Mouse (Mus musculus) heart, embryonic 11.5 days (tissue): Measurements from ENCODE around the gene Wsb2. TPM values are rescaled to one million over a fixed set of nuclear protein-coding genes. Genes with fewer than 3 reads are reported as not detected.
A peak's percentile ranks its signal among the peaks of the same experiment; 100 is the strongest.

Experiments used
- ATAC-seq: fragments of 200-750 bp; cut with Nextera tagmentation; replicated peaks from 2 replicates; pipeline ENCODE4 v1.8.0; 2017; ENCODE audit warnings: moderate library complexity; ENCODE audit not compliant: insufficient number of reproducible peaks, low FRiP score, low TSS enrichment
- H3K27ac ChIP-seq: fragments of 300-500 bp; sonication (generic); 2 replicates; pipeline ENCODE4 v1.5.1; 2014; ENCODE audit warnings: mild to moderate bottlenecking, low read depth, low read length
- H3K27me3 ChIP-seq: fragments of 300-500 bp; sonication (generic); 2 replicates; pipeline ENCODE4 v1.6.1; 2014; ENCODE audit warnings: mild to moderate bottlenecking, low read length, mixed read lengths; ENCODE audit not compliant: control insufficient read depth, insufficient read depth
- H3K36me3 ChIP-seq: fragments of 300-500 bp; sonication (generic); 2 replicates; pipeline ENCODE4 v1.6.1; 2014; ENCODE audit warnings: mild to moderate bottlenecking, low read length, moderate library complexity, mixed read lengths; ENCODE audit not compliant: control insufficient read depth, insufficient read depth
- H3K4me1 ChIP-seq: fragments of 300-500 bp; sonication (generic); 2 replicates; pipeline ENCODE4 v1.6.1; 2014; ENCODE audit warnings: low read length; ENCODE audit not compliant: control insufficient read depth, insufficient read depth
- H3K4me2 ChIP-seq: fragments of 300-500 bp; sonication (generic); 2 replicates; pipeline ENCODE4 v1.6.1; 2014; ENCODE audit warnings: mild to moderate bottlenecking, moderate library complexity
- H3K4me3 ChIP-seq: fragments of 300-500 bp; sonication (generic); 2 replicates; pipeline ENCODE4 v1.5.1; 2014; ENCODE audit warnings: low read depth, low read length
- H3K9ac ChIP-seq: fragments of 300-500 bp; sonication (generic); 2 replicates; pipeline ENCODE4 v1.6.1; 2014; ENCODE audit warnings: mild to moderate bottlenecking, low read depth, low read length, moderate library complexity
- H3K9me3 ChIP-seq: fragments of 300-500 bp; sonication (generic); replicated peaks from 2 replicates; pipeline ENCODE4 v1.6.1; 2016; ENCODE audit warnings: low read length; ENCODE audit not compliant: control insufficient read depth
- WGBS: fragments of 180-500 bp; shearing (Covaris S2); extraction: QIAGEN DNeasy Blood & Tissue Kit; methylation state at CpG from one replicate; pipeline ENCODE4 v1.1.7; 2014; ENCODE audit not compliant: insufficient replicate concordance; 5-methylcytosine and 5-hydroxymethylcytosine counted together
- polyA plus RNA-seq: library from polyadenylated mRNA; unstranded; fragments of >200 nt; fragmentation: Nextera tagmentation; extraction: Ambion mirVana; gene quantifications from 2 replicates; pipeline ENCODE4 v1.2.1, GENCODE M21; 2014

Gene Wsb2
- polyA plus RNA-seq, 1 experiment from 2014 or later: 77.0 TPM

DNA sequence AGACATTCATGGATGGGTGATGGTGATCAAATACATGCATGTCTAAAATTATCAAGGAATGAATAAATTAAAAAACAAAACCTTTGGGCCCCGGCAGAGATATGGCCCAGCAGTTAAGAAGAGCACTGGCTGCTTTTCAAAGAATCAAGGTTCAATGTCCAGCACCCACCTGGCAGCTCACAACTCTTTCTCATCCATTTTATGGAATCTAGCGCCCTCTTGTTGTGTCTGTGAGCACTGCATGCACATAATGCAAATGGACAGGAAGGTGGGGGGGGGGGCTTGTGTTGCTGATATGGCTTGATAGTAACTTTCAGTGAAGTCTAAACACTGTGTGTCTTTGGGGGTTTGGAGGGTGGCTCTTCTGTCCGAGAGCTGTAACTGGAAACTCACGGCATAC, 51.1 kb downstream of the Wsb2 start:
- peaks cover 25% of the 10 kb centered on the region for H3K27me3 ChIP-seq
- no peak for ATAC-seq
- no peak overlapping the region for H3K4me2 ChIP-seq
- no peaks in the 10 kb centered on the region for H3K4me1 ChIP-seq
- WGBS: 57% methylated on average over 4 of the region's 4 CpGs
- H3K9me3 ChIP-seq: no peaks in the 10 kb centered on the region
- no peak overlapping the region for H3K27ac ChIP-seq
- no peaks in the 10 kb centered on the region for H3K36me3 ChIP-seq
- no peak overlapping the region for H3K4me3 ChIP-seq
- H3K9ac ChIP-seq: no peak overlapping the region

DNA sequence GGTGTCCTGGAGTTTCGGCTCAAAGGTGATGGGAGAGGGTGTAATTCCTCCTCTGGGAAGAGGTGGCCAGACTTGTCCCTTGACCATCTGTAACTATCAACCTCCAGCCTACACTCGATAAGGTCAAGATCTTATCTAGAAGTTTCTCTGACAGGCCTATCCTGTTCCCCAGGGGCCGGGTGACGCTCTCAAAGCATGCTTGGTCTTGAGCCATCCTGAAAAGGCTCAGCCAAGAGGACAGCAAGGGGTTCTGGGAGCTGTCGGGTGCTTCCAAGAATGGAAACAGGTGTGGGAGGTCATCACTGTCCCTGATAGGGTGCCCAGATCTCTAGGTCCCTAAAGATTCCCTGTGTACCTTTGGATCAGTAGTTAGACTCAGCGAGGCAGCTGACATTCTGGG, 52.3 kb downstream of the Wsb2 start:
- Histone ChIP-seq H3K4me3 (no peak overlapping the region), H3K27ac (no peak overlapping the region), H3K9me3 (no peaks in the 10 kb centered on the region), H3K9ac (no peak overlapping the region), H3K36me3 (no peaks in the 10 kb centered on the region), H3K4me2 (no peak overlapping the region), H3K27me3 (peaks cover 37% of the 10 kb centered on the region), H3K4me1 (no peaks in the 10 kb centered on the region)
- WGBS: 50% methylated on average over 6 of the region's 6 CpGs
- no peak for ATAC-seq

DNA sequence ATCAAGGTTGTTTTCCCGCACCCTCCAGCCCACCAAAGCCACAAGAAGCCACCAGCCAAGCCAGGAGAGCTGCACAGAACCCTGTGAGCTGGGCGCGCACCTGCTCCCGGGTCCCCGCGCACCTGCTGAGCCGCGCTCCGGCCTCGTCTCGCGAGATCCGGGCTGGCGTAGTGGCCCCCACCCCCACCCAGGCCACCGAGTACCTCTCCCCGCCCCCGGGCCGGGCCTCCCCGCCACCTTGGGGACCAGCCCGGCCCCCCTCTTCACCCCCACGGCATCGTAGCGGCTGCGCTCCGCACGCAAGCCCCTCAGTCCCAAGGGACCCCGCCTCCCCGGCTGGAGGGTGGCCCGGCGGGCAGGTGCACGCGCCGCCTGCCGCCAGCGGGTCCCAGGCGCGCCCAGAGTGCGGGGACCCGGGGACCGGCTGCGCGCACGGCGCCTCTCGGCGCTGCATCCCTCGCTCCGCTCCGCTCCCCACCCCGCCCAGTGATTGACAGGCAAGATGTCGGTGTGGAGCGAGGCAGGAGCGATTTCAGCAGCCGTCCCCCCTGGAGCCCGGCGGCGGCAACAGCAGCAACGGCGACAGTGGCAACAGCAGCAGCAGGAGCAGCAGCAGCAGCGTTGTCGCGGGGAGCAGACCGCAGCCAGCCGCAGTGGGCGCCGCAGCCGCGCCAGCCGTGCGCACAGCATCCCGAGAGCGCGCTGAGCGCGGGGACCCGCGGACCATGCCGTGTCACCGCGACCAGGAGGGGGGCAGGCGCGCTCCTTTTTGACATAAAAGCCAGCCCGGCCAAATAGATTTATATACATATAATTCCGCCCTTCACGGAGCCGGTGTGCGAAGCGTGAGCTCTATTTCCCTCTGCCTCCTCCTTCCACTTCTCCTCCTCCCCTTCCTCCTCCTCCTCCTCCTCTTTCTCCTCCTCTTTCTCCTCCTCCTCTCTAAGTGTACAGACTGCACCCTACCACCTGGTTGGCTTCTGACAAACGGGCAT, 56.7 kb downstream of the Wsb2 start, which contains the start of gene Ksr2:
Gene Ksr2 (plus strand): TSS at position 494 of the 995 bp plus-strand sequence.
- Histone ChIP-seq H3K9me3 (no peaks in the 10 kb centered on the region), H3K4me1 (no peaks in the 10 kb centered on the region), H3K36me3 (no peaks in the 10 kb centered on the region), H3K9ac (peak within 1 kb of the TSS; percentile 54; the same call in 1 of the 2 replicates), H3K27me3 (peaks cover 61% of the 10 kb centered on the region), H3K4me2 (peak within 1 kb of the TSS; percentile 94), H3K27ac (no peak within 1 kb of the TSS), H3K4me3 (peak within 1 kb of the TSS; percentile 61)
- under 1% methylated on average over 89 of the region's 89 CpGs for WGBS
- peak; percentile 57 for ATAC-seq

DNA sequence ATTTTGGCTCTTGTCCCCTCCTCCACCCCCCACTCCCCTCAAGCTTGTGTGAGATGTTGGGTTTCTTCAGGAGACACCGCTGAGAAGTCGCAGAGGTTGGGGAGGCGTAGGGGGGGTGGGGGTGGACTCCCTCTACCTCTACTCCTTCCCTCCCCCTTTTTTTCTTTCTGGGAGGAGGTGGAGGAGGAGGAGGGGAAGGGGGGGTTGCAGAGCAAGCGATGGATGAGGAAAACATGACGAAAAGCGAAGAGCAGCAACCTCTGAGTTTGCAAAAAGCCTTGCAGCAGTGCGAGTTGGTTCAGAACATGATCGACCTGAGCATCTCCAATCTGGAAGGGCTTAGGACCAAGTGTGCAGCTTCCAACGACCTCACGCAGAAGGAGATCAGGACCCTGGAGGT, 57.5 kb downstream of the Wsb2 start:
- ATAC-seq: no peak

DNA sequence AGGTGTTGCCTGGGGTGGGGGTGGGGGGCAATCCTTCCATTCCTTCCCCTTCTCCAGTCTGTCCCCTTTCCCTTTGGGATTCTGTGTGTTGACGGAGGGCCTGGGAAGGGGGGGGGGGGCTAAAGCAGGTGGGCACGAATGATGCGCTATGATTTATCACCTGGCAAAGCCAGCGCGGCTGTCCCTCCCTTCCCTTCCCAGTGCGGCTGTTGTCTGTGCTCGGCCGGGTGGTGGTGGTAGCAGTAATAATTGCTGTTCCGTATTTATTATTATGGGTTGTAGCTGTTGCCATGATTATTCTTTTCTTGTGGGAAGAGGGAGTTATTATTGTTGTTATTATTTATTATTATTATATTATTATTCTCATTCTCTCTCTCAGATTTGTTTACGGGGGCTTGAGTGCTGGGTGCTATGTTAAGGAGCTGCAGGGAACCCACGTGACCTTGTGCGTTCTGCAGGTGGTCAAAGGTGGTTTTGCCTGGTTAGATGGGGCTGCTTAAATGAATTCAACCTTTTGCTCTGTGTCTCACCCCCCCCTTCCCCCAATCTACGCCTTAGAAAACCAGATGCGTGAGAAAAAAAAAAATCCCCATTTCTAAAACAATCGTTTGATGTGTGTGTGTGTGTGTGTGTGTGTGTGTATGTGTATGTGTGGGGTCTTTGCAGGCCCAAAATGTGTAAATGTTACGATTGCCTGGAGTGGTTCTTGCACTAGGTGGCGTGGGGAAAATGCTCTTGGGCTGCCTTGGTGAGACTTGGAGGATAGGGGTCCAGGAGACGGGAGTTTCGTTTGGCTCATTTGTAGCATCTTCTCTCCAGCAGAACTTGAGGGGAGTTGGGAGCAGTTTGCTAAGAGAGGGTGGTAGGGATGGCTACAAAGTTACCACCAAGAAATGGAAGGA, 58.2 kb downstream of the Wsb2 start:
- peaks cover 58% of the 10 kb centered on the region for H3K27me3 ChIP-seq
- H3K27ac ChIP-seq: no peak overlapping the region

More for the DNA sequence above, 57.5 kb downstream of the Wsb2 start:
- Histone ChIP-seq H3K9me3 (no peaks in the 10 kb centered on the region), H3K9ac (no peak overlapping the region), H3K4me2 (peak overlapping the region; percentile 94), H3K27me3 (peaks cover 61% of the 10 kb centered on the region), H3K4me1 (no peaks in the 10 kb centered on the region), H3K27ac (no peak overlapping the region), H3K36me3 (no peaks in the 10 kb centered on the region), H3K4me3 (peak overlapping the region; percentile 61; the same call in 1 of the 2 replicates)
- WGBS: 7% methylated on average over 10 of the region's 10 CpGs

DNA sequence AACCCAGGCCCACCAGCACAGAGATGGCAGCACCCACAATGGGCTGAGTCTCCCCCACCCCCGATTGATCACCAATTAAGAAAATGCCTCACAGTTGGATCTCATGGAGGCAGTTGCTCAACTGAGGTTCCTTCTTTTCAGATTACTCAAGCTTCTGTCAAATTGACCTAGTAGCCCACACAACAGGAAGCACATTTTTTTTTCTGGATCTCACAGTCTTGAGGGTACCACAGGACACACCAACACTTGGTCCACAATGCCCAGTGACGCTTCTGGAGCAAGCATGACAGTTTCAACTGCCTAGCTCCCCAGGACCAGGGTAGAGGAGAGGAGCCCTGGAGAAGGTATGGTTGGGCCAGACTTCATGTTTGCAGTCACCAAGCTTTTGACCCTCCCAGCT, 60.3 kb downstream of the Wsb2 start:
- H3K4me3 ChIP-seq: no peak overlapping the region
- WGBS: 59% methylated on average over 2 of the region's 2 CpGs
- no peak for ATAC-seq
- peaks cover 44% of the 10 kb centered on the region for H3K27me3 ChIP-seq
- H3K4me1 ChIP-seq: no peaks in the 10 kb centered on the region
- H3K4me2 ChIP-seq: no peak overlapping the region
- no peak overlapping the region for H3K27ac ChIP-seq
- H3K9me3 ChIP-seq: no peaks in the 10 kb centered on the region
- no peaks in the 10 kb centered on the region for H3K36me3 ChIP-seq
- H3K9ac ChIP-seq: no peak overlapping the region

More for the DNA sequence above, 58.2 kb downstream of the Wsb2 start:
- Histone ChIP-seq H3K4me3 (no peak overlapping the region), H3K4me1 (no peaks in the 10 kb centered on the region), H3K36me3 (no peaks in the 10 kb centered on the region), H3K9me3 (no peaks in the 10 kb centered on the region), H3K4me2 (no peak overlapping the region), H3K9ac (no peak overlapping the region)
- 31% methylated on average over 19 of the region's 19 CpGs for WGBS
- ATAC-seq: no peak

Other genes starting within 250 kb of the Wsb2 start
- 36.8 and 37.1 TPM in 2 replicates for gene Suds3, start 241.2 kb upstream of the Wsb2 start, polyA plus RNA-seq
- 12.9 and 13.8 TPM in 2 replicates for gene Taok3, start 237.2 kb upstream of the Wsb2 start, polyA plus RNA-seq
- 571 and 603 TPM in 2 replicates for gene Pebp1, start 69.7 kb upstream of the Wsb2 start, polyA plus RNA-seq
- gene Vsig10, start 38.2 kb upstream of the Wsb2 start, polyA plus RNA-seq: 4.4 and 4.7 TPM in 2 replicates
- 73.7 and 77.8 TPM in 2 replicates for gene Rfc5, start 31.7 kb downstream of the Wsb2 start, polyA plus RNA-seq
- 0.15 and 0.19 TPM in 2 replicates for gene Ksr2, start 56.7 kb downstream of the Wsb2 start, polyA plus RNA-seq